9 mouse cellular contexts compared by ENCODE assay signal in genomic region chr11:82006796-82007423, GRCm38 (mm10). TPM values are rescaled to one million over a fixed set of nuclear protein-coding genes. Genes with fewer than 3 reads are reported as not detected.
DNase-seq lines count a peak whose midpoint lies in the region; ATAC-seq and TF ChIP-seq lines count a peak whose summit lies in the region.
"Had no signal": no experiment of that assay in that cellular context is flagged by ENCODE, and none has a peak within 500 bp of the region (broad histone marks: within the 10 kb centered on the region; RNA-seq: fewer than 3 reads in every experiment).

No protein-coding gene starts in this region.

- TF ChIP-seq POLR2A in kidney, adult 2 months (IDR thresholded peaks at IDR 0.05; ENCODE audit: low read depth, low read length) = no peak

- no peak for DNase-seq in neural tube, embryonic 10.5 days (ENCODE audit: extremely low spot score, low spot score)
- peak; percentile 32 for DNase-seq in gastrocnemius, postnatal 10 days
- DNase-seq in kidney, adult 2 months = peak; percentile 71
- no peak for DNase-seq in cerebellum, adult 9-11 months
- DNase-seq in T-cell, adult 2 months (ENCODE audit: low spot score) = no peak
- no peak for DNase-seq in natural killer cell, adult 2 months (ENCODE audit: low spot score in 2 of 2)

- H3K27me3 ChIP-seq in neural tube, embryonic 13.5 days = no peaks in the 10 kb centered on the region
- no peaks in the 10 kb centered on the region for H3K27me3 ChIP-seq in kidney, adult 2 months (replicated peaks; ENCODE audit: control insufficient read depth, insufficient read depth, low read length)

- no peak overlapping the region for H3K4me3 ChIP-seq in neural tube, embryonic 13.5 days
- no peak overlapping the region for H3K4me3 ChIP-seq in kidney, adult 2 months (ENCODE audit: insufficient read depth, low read depth, low read length)
- H3K4me3 ChIP-seq in macrophage (ENCODE audit: inconsistent target) = peak overlapping the region; percentile 5; the same call in 1 of the 2 replicates
- H3K4me3 ChIP-seq: limb, embryonic 15.5 days had no signal

- no peak for ATAC-seq in neural tube, embryonic 13.5 days (ENCODE audit: low read depth)

- H3K4me1 ChIP-seq in neural tube, embryonic 13.5 days (replicated peaks) = peaks cover 17% of the 10 kb centered on the region
- no peaks in the 10 kb centered on the region for H3K4me1 ChIP-seq in kidney, adult 2 months (ENCODE audit: control insufficient read depth, insufficient read depth, low read length)

- H3K36me3 ChIP-seq in neural tube, embryonic 13.5 days = no peaks in the 10 kb centered on the region
- H3K36me3 ChIP-seq in kidney, adult 2 months (ENCODE audit: control insufficient read depth, insufficient read depth, low read length) = no peaks in the 10 kb centered on the region
- H3K36me3 ChIP-seq in macrophage (ENCODE audit: inconsistent target) = no peaks in the 10 kb centered on the region
- H3K36me3 ChIP-seq: limb, embryonic 15.5 days had no signal

- H3K4me2 ChIP-seq in neural tube, embryonic 13.5 days = peak overlapping the region; percentile 3; the same call in 1 of the 2 replicates
- H3K4me2 ChIP-seq: limb, embryonic 15.5 days had no signal

- TF ChIP-seq CTCF in kidney, adult 2 months (conservative IDR thresholded peaks at IDR 0.05; ENCODE audit: insufficient read depth, insufficient read length, low read depth, low read length) = no peak

- WGBS in neural tube, embryonic 13.5 days = 56% methylated on average over 12 of the region's 12 CpGs
- WGBS in kidney, adult 2 months = 40% methylated on average over 12 of the region's 12 CpGs
- WGBS in macrophage (ENCODE audit: missing documents) = 0% methylated on average over 12 of the region's 12 CpGs

- peak overlapping the region; percentile 43 for H3K27ac ChIP-seq in neural tube, embryonic 13.5 days (replicated peaks)
- H3K27ac ChIP-seq in kidney, adult 2 months (ENCODE audit: insufficient read depth, low read depth, low read length) = no peak overlapping the region; the same call in 1 of the 2 replicates
- H3K27ac ChIP-seq in macrophage = peak overlapping the region; percentile 99

- H3K79me2 ChIP-seq in macrophage (ENCODE audit: inconsistent target) = no peaks in the 10 kb centered on the region

- H3K9me3 ChIP-seq in neural tube, embryonic 13.5 days = no peaks in the 10 kb centered on the region
- H3K9me3 ChIP-seq: limb, embryonic 15.5 days had no signal

- H3K9ac ChIP-seq in neural tube, embryonic 13.5 days = no peak overlapping the region
- H3K9ac ChIP-seq: limb, embryonic 15.5 days had no signal

RNA-seq across cellular contexts. Expression of gene Ccl2, which starts 28.5 kb away (rescaled TPM):
- 2.6 and 3.1 TPM in 2 replicates for polyA plus RNA-seq in neural tube, embryonic 13.5 days (2015; fragmentation: Nextera tagmentation; extraction: Ambion mirVana)
- 1 to 10 TPM in 1 of 2 experiments, under 1 TPM in 1; 0.92 to 2.0 TPM for total RNA-seq in gastrocnemius, postnatal 10 days (2021)
- polyA plus RNA-seq in kidney, adult 2 months (2012; rRNA removed) = 3.4 and 4.2 TPM in 2 replicates
- total RNA-seq in macrophage (2018; cell fraction: chromatin; rRNA removed) = 1,000 to 10,000 TPM in 1 of 26 experiments, 100 to 1,000 TPM in 20, 10 to 100 TPM in 5; 19.2 to 1,498 (median 228) TPM
- 1,000 to 10,000 TPM in 10 of 26 experiments, 100 to 1,000 TPM in 13, 10 to 100 TPM in 3; 77.3 to 3,885 (median 584) TPM for total RNA-seq in macrophage (2018; cell fraction: cytosol; rRNA removed)
- 1,000 to 10,000 TPM in 12 of 26 experiments, 100 to 1,000 TPM in 13, 10 to 100 TPM in 1; 57.9 to 3,876 (median 952) TPM for total RNA-seq in macrophage (2018; cell fraction: nucleus; rRNA removed)
- 58.0 to 939 TPM (median 78.4 TPM) in 3 replicates for polyA plus RNA-seq in macrophage (2018)

RNA-seq across cellular contexts. Expression of gene Gm17268, which starts 31.5 kb away (rescaled TPM):
- polyA plus RNA-seq in neural tube, embryonic 13.5 days (2015; fragmentation: Nextera tagmentation; extraction: Ambion mirVana) = not detected in 2 replicates
- total RNA-seq in gastrocnemius, postnatal 10 days (2021) = not detected
- not detected in 2 replicates for polyA plus RNA-seq in kidney, adult 2 months (2012; rRNA removed)
- not detected for total RNA-seq in macrophage (2018; cell fraction: chromatin; rRNA removed)
- total RNA-seq in macrophage (2018; cell fraction: cytosol; rRNA removed) = not detected
- not detected for total RNA-seq in macrophage (2018; cell fraction: nucleus; rRNA removed)
- not detected in 3 replicates for polyA plus RNA-seq in macrophage (2018)
- polyA plus RNA-seq: limb, embryonic 15.5 days had no signal

RNA-seq across cellular contexts. Expression of gene Ccl7, which starts 38.6 kb away (rescaled TPM):
- 1.3 and 3.1 TPM in 2 replicates for polyA plus RNA-seq in neural tube, embryonic 13.5 days (2015; fragmentation: Nextera tagmentation; extraction: Ambion mirVana)
- 1 to 10 TPM in 1 of 2 experiments, under 1 TPM in 1; 0.94 to 1.2 TPM for total RNA-seq in gastrocnemius, postnatal 10 days (2021)
- polyA plus RNA-seq in kidney, adult 2 months (2012; rRNA removed) = 0.16 and 0.27 TPM in 2 replicates
- total RNA-seq in macrophage (2018; cell fraction: chromatin; rRNA removed) = 1,000 to 10,000 TPM in 1 of 26 experiments, 100 to 1,000 TPM in 21, 10 to 100 TPM in 4; 14.4 to 1,116 (median 244) TPM
- 1,000 to 10,000 TPM in 10 of 26 experiments, 100 to 1,000 TPM in 13, 10 to 100 TPM in 3; 66.4 to 3,319 (median 600) TPM for total RNA-seq in macrophage (2018; cell fraction: cytosol; rRNA removed)
- total RNA-seq in macrophage (2018; cell fraction: nucleus; rRNA removed) = 1,000 to 10,000 TPM in 13 of 26 experiments, 100 to 1,000 TPM in 12, 10 to 100 TPM in 1; 64.5 to 3,972 (median 989) TPM
- polyA plus RNA-seq in macrophage (2018) = 66.8 to 1,194 TPM (median 74.2 TPM) in 3 replicates

RNA-seq across cellular contexts. Expression of gene Asic2, which starts 38.7 kb away (rescaled TPM):
- polyA plus RNA-seq in neural tube, embryonic 13.5 days (2015; fragmentation: Nextera tagmentation; extraction: Ambion mirVana) = 8.6 and 9.1 TPM in 2 replicates
- total RNA-seq in gastrocnemius, postnatal 10 days (2021) = under 1 TPM; 0.21 to 0.23 TPM
- polyA plus RNA-seq in kidney, adult 2 months (2012; rRNA removed) = 0.75 and 1.1 TPM in 2 replicates
- not detected for total RNA-seq in macrophage (2018; cell fraction: chromatin; rRNA removed)
- total RNA-seq in macrophage (2018; cell fraction: cytosol; rRNA removed) = not detected
- total RNA-seq in macrophage (2018; cell fraction: nucleus; rRNA removed) = not detected
- not detected in 3 replicates for polyA plus RNA-seq in macrophage (2018)

RNA-seq across cellular contexts. Expression of gene Ccl11, which starts 50.7 kb away (rescaled TPM):
- polyA plus RNA-seq in neural tube, embryonic 13.5 days (2015; fragmentation: Nextera tagmentation; extraction: Ambion mirVana) = 1.1 and 1.4 TPM in 2 replicates
- 10 to 100 TPM; 12.2 to 13.3 TPM for total RNA-seq in gastrocnemius, postnatal 10 days (2021)
- 2.3 and 2.4 TPM in 2 replicates for polyA plus RNA-seq in kidney, adult 2 months (2012; rRNA removed)
- total RNA-seq in macrophage (2018; cell fraction: chromatin; rRNA removed) = not detected
- total RNA-seq in macrophage (2018; cell fraction: cytosol; rRNA removed) = not detected
- 1 to 10 TPM in 1 of 26 experiments, not detected in 25; 1.2 TPM for total RNA-seq in macrophage (2018; cell fraction: nucleus; rRNA removed)
- polyA plus RNA-seq in macrophage (2018) = not detected in 3 replicates

Comparison
In these comparisons a context has a peak if more than half of its experiments do, and no peak if none do; other contexts are left out.
1. DNase-seq: peak in gastrocnemius, postnatal 10 days (single experiment) and kidney, adult 2 months (single experiment); none in neural tube, embryonic 10.5 days (single experiment), cerebellum, adult 9-11 months (single experiment), T-cell, adult 2 months (single experiment) and natural killer cell, adult 2 months (0 of 2).
2. RNA of gene Ccl2, which starts 28.5 kb away (polyA plus RNA-seq): 58.0 to 939 TPM in macrophage; 3.4 to 4.2 TPM in kidney, adult 2 months and 2.6 to 3.1 TPM in neural tube, embryonic 13.5 days; every median in the first group is over 10 times any median in the second.
3. RNA of gene Ccl7, which starts 38.6 kb away (polyA plus RNA-seq): 66.8 to 1,194 TPM in macrophage; 1.3 to 3.1 TPM in neural tube, embryonic 13.5 days and 0.16 to 0.27 TPM in kidney, adult 2 months; every median in the first group is over 10 times any median in the second.